Mouse (Mus musculus): ENCODE results near the gene Msl3. TPM values are rescaled to one million over a fixed set of nuclear protein-coding genes. Genes with fewer than 3 reads are reported as not detected.

The Msl3 gene
- polyA plus RNA-seq, 1 experiment from 2014 or later = 36.3 TPM

- DNase-seq (ENCODE audit: low spot score) (no peak), ATAC-seq (ENCODE audit: insufficient read depth, low FRiP score, low TSS enrichment) (no peak)
- Histone ChIP-seq H3K27me3 (ENCODE audit: control insufficient read depth, insufficient read depth, low read length) (no peaks in the 10 kb centered on the region), H3K36me3 (ENCODE audit: control insufficient read depth, insufficient read depth, low read length) (no peaks in the 10 kb centered on the region), H3K9me3 (ENCODE audit: control insufficient read depth, low read length) (no peaks in the 10 kb centered on the region), H3K4me2 (ENCODE audit: low read depth) (no peak overlapping the region), H3K9ac (ENCODE audit: low read length) (no peak overlapping the region), H3K4me1 (ENCODE audit: control insufficient read depth, insufficient read depth, low read length) (no peaks in the 10 kb centered on the region), H3K4me3 (ENCODE audit: low read depth, low read length) (no peak overlapping the region), H3K27ac (ENCODE audit: low read depth, low read length) (no peak overlapping the region)
- 88% methylated on average over 3 of the region's 3 CpGs for WGBS
These were observed 14.4 kb downstream of the Msl3 start for GRCm38 (mm10) chrX:168659275-168659674.

GRCm38 (mm10) chrX:168657795-168658194 is 15.9 kb downstream of the Msl3 start:
- 90% methylated on average over 1 of the region's 1 CpGs for WGBS
- ATAC-seq (ENCODE audit: insufficient read depth, low FRiP score, low TSS enrichment) = no peak
- Histone ChIP-seq H3K4me1 (ENCODE audit: control insufficient read depth, insufficient read depth, low read length) (no peaks in the 10 kb centered on the region), H3K4me3 (ENCODE audit: low read depth, low read length) (no peak overlapping the region), H3K9ac (ENCODE audit: low read length) (no peak overlapping the region), H3K27ac (ENCODE audit: low read depth, low read length) (no peak overlapping the region), H3K4me2 (ENCODE audit: low read depth) (no peak overlapping the region), H3K9me3 (ENCODE audit: control insufficient read depth, low read length) (no peaks in the 10 kb centered on the region), H3K27me3 (ENCODE audit: control insufficient read depth, insufficient read depth, low read length) (no peaks in the 10 kb centered on the region), H3K36me3 (ENCODE audit: control insufficient read depth, insufficient read depth, low read length) (no peaks in the 10 kb centered on the region)
- no peak for DNase-seq (ENCODE audit: low spot score)

- no peaks in the 10 kb centered on the region for H3K27me3 ChIP-seq (ENCODE audit: control insufficient read depth, insufficient read depth, low read length)
- no peak overlapping the region for H3K4me3 ChIP-seq (ENCODE audit: low read depth, low read length)
- no peak overlapping the region for H3K4me2 ChIP-seq (ENCODE audit: low read depth)
- H3K9ac ChIP-seq (ENCODE audit: low read length) = no peak overlapping the region
- no peaks in the 10 kb centered on the region for H3K36me3 ChIP-seq (ENCODE audit: control insufficient read depth, insufficient read depth, low read length)
- DNase-seq (ENCODE audit: low spot score) (no peak), ATAC-seq (ENCODE audit: insufficient read depth, low FRiP score, low TSS enrichment) (no peak)
- H3K27ac ChIP-seq (ENCODE audit: low read depth, low read length) = no peak overlapping the region
- H3K9me3 ChIP-seq (ENCODE audit: control insufficient read depth, low read length) = no peaks in the 10 kb centered on the region
- 60% methylated on average over 2 of the region's 2 CpGs for WGBS
- H3K4me1 ChIP-seq (ENCODE audit: control insufficient read depth, insufficient read depth, low read length) = no peaks in the 10 kb centered on the region
These were observed 24.4 kb downstream of the Msl3 start for GRCm38 (mm10) chrX:168649336-168649735.

GRCm38 (mm10) chrX:168647746-168648145 is 26.0 kb downstream of the Msl3 start:
- WGBS = 78% methylated on average over 3 of the region's 3 CpGs
- Histone ChIP-seq H3K4me3 (ENCODE audit: low read depth, low read length) (no peak overlapping the region), H3K4me2 (ENCODE audit: low read depth) (no peak overlapping the region), H3K27me3 (ENCODE audit: control insufficient read depth, insufficient read depth, low read length) (no peaks in the 10 kb centered on the region), H3K9ac (ENCODE audit: low read length) (no peak overlapping the region), H3K27ac (ENCODE audit: low read depth, low read length) (no peak overlapping the region), H3K36me3 (ENCODE audit: control insufficient read depth, insufficient read depth, low read length) (no peaks in the 10 kb centered on the region), H3K4me1 (ENCODE audit: control insufficient read depth, insufficient read depth, low read length) (no peaks in the 10 kb centered on the region), H3K9me3 (ENCODE audit: control insufficient read depth, low read length) (no peaks in the 10 kb centered on the region)
- DNase-seq (ENCODE audit: low spot score) = no peak
- no peak for ATAC-seq (ENCODE audit: insufficient read depth, low FRiP score, low TSS enrichment)

DNA sequence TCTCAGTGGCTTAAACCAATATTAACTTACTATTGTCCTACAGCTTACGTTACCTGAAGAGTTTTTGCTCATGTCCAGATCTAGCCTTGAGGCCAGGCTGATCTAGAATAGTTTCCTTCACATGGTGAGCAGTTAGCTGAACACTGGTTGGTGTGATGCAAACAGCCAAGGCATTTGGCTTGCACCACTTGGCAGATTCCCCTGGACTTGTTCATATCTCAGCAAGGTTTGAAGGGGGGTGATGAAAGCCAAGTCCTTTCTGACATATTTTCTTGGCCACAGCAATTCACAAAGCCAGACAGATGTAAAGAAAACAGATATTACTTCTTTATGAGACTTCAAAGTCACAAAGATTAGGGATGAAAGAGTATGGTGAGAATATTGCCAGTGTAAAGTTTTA is 30.2 kb downstream of the Msl3 start:
- WGBS = 96% methylated on average over 1 of the region's 1 CpGs
- no peak overlapping the region for H3K4me2 ChIP-seq (ENCODE audit: low read depth)
- no peak overlapping the region for H3K4me3 ChIP-seq (ENCODE audit: low read depth, low read length)
- H3K4me1 ChIP-seq (ENCODE audit: control insufficient read depth, insufficient read depth, low read length) = no peaks in the 10 kb centered on the region
- no peak for ATAC-seq (ENCODE audit: insufficient read depth, low FRiP score, low TSS enrichment)
- no peaks in the 10 kb centered on the region for H3K36me3 ChIP-seq (ENCODE audit: control insufficient read depth, insufficient read depth, low read length)
- no peaks in the 10 kb centered on the region for H3K27me3 ChIP-seq (ENCODE audit: control insufficient read depth, insufficient read depth, low read length)
- DNase-seq (ENCODE audit: low spot score) = no peak
- H3K9me3 ChIP-seq (ENCODE audit: control insufficient read depth, low read length) = no peaks in the 10 kb centered on the region
- no peak overlapping the region for H3K27ac ChIP-seq (ENCODE audit: low read depth, low read length)
- no peak overlapping the region for H3K9ac ChIP-seq (ENCODE audit: low read length)

- DNase-seq (ENCODE audit: low spot score) = peak; percentile 62
- no peaks in the 10 kb centered on the region for H3K27me3 ChIP-seq (ENCODE audit: control insufficient read depth, insufficient read depth, low read length)
- peak overlapping the region; percentile 31 for H3K4me2 ChIP-seq (ENCODE audit: low read depth)
- no peak overlapping the region for H3K9ac ChIP-seq (ENCODE audit: low read length)
- no peaks in the 10 kb centered on the region for H3K36me3 ChIP-seq (ENCODE audit: control insufficient read depth, insufficient read depth, low read length)
- H3K27ac ChIP-seq (ENCODE audit: low read depth, low read length) = no peak overlapping the region
- no peaks in the 10 kb centered on the region for H3K9me3 ChIP-seq (ENCODE audit: control insufficient read depth, low read length)
- no peak overlapping the region for H3K4me3 ChIP-seq (ENCODE audit: low read depth, low read length)
- no peaks in the 10 kb centered on the region for H3K4me1 ChIP-seq (ENCODE audit: control insufficient read depth, insufficient read depth, low read length)
- peak; percentile 61 for ATAC-seq (ENCODE audit: insufficient read depth, low FRiP score, low TSS enrichment)
- WGBS = 26% methylated on average over 11 of the region's 11 CpGs
These were observed 33.9 kb downstream of the Msl3 start for GRCm38 (mm10) chrX:168639556-168640356.

Other genes with a start within 250 kb of the Msl3 start
- gene Frmpd4, start 96.7 kb downstream of the Msl3 start, polyA plus RNA-seq (2014; fragmentation: Nextera tagmentation; extraction: Ambion mirVana) = 0.04 and 0.19 TPM in 2 replicates
- gene Arhgap6, start 121.2 kb upstream of the Msl3 start, polyA plus RNA-seq (2014; fragmentation: Nextera tagmentation; extraction: Ambion mirVana) = 1.8 TPM in 2 replicates

All from neural tube, embryonic 11.5 days (tissue).